Mouse (Mus musculus): Measurements from ENCODE around the gene Plcd3. TPM values are rescaled to one million over a fixed set of nuclear protein-coding genes. Genes with fewer than 3 reads are reported as not detected.

Gene Plcd3
- total and polyA plus RNA-seq, 3 experiments, result 13.7 to 22.3 (median 14.0) TPM

DNA sequence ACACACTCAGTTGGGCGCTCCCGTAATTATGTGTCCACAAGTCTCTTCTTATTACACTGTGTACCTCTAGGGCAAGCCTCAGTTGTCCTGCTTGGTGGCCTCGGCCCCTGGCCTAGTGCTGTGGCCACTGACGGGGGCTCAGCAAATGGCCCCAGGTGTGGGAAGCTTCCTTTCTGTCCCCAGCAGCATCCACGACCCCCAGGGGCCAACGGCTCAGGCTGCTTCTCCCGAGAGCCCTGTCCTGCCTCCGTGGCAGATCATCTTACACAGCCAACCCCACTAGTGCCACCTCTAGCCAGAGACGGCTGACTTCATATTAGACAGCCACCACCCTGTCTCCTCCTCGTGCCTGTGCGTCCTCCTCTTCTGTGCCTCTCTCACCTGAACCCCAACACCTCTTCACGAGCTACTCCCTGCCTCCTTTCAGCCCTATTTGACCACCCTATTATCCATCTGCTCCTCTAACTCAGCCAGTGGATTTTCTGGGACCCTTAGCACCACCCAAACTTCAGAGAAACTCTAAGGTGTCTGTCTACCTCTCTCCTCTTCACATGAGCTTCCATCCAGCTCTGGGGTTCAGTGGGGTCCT is 2.0 kb downstream of the Plcd3 start:
- Histone ChIP-seq H3K4me1 (ENCODE audit: control insufficient read depth, insufficient read depth, low read length) (peaks cover 22% of the 10 kb centered on the region), H3K27ac (peak overlapping the region; percentile 52), H3K4me3 (no peak overlapping the region), H3K27me3 (ENCODE audit: control insufficient read depth, insufficient read depth, low read length) (no peaks in the 10 kb centered on the region), H3K79me2 (replicated peaks; ENCODE audit: control insufficient read depth, insufficient read depth, low read length) (no peaks in the 10 kb centered on the region), H3K9ac (ENCODE audit: low read depth, low read length) (no peak overlapping the region), H3K36me3 (ENCODE audit: control insufficient read depth, insufficient read depth, low read length) (no peaks in the 10 kb centered on the region)
- TF ChIP-seq EP300 (IDR thresholded peaks at IDR 0.05; ENCODE audit: insufficient read depth, low read depth, low read length) (no peak), POLR2A (IDR thresholded peaks at IDR 0.05; ENCODE audit: insufficient read depth, low read depth, low read length) (no peak), CTCF (IDR thresholded peaks at IDR 0.05) (no peak)
- intact Hi-C loops (cut with DNase I), result no loop called here
- DNase-seq, result peak in 1 of 2 experiments; percentile 20
- 66% methylated on average over 12 of the region's 12 CpGs for WGBS

GRCm38 (mm10) chr11:103098531-103099190 is 2.8 kb downstream of the Plcd3 start:
- intact Hi-C loops (cut with DNase I), result no loop called here
- Histone ChIP-seq H3K36me3 (ENCODE audit: control insufficient read depth, insufficient read depth, low read length) (no peaks in the 10 kb centered on the region), H3K9ac (ENCODE audit: low read depth, low read length) (no peak overlapping the region), H3K27ac (peak overlapping the region; percentile 52), H3K4me1 (ENCODE audit: control insufficient read depth, insufficient read depth, low read length) (peaks cover 26% of the 10 kb centered on the region), H3K4me3 (no peak overlapping the region), H3K79me2 (replicated peaks; ENCODE audit: control insufficient read depth, insufficient read depth, low read length) (no peaks in the 10 kb centered on the region), H3K27me3 (ENCODE audit: control insufficient read depth, insufficient read depth, low read length) (no peaks in the 10 kb centered on the region)
- DNase-seq, result peak; percentile 51 to 60
- TF ChIP-seq EP300 (IDR thresholded peaks at IDR 0.05; ENCODE audit: insufficient read depth, low read depth, low read length) (0 out of 2 replicates have a peak, but pooled peaks have one; percentile 53), POLR2A (IDR thresholded peaks at IDR 0.05; ENCODE audit: insufficient read depth, low read depth, low read length) (no peak)
- 72% methylated on average over 11 of the region's 11 CpGs for WGBS

GRCm38 (mm10) chr11:103096979-103097894 is 4.2 kb downstream of the Plcd3 start:
- peak; percentile 56 to 60 for DNase-seq
- Histone ChIP-seq H3K36me3 (ENCODE audit: control insufficient read depth, insufficient read depth, low read length) (no peaks in the 10 kb centered on the region), H3K27me3 (ENCODE audit: control insufficient read depth, insufficient read depth, low read length) (no peaks in the 10 kb centered on the region), H3K79me2 (replicated peaks; ENCODE audit: control insufficient read depth, insufficient read depth, low read length) (no peaks in the 10 kb centered on the region), H3K9ac (ENCODE audit: low read depth, low read length) (no peak overlapping the region), H3K27ac (peak overlapping the region; percentile 72), H3K4me3 (no peak overlapping the region), H3K4me1 (ENCODE audit: control insufficient read depth, insufficient read depth, low read length) (peaks cover 28% of the 10 kb centered on the region)
- WGBS, result 18% methylated on average over 22 of the region's 22 CpGs
- intact Hi-C loops (cut with DNase I), result no loop called here
- peak; percentile 82; the same call in 1 of the 2 replicates for TF ChIP-seq EP300 (IDR thresholded peaks at IDR 0.05; ENCODE audit: insufficient read depth, low read depth, low read length)
- no peak for TF ChIP-seq POLR2A (IDR thresholded peaks at IDR 0.05; ENCODE audit: insufficient read depth, low read depth, low read length)
- TF ChIP-seq CTCF (IDR thresholded peaks at IDR 0.05), result no peak

- Histone ChIP-seq H3K36me3 (ENCODE audit: control insufficient read depth, insufficient read depth, low read length) (no peaks in the 10 kb centered on the region), H3K4me3 (no peak overlapping the region), H3K79me2 (replicated peaks; ENCODE audit: control insufficient read depth, insufficient read depth, low read length) (no peaks in the 10 kb centered on the region), H3K27me3 (ENCODE audit: control insufficient read depth, insufficient read depth, low read length) (no peaks in the 10 kb centered on the region), H3K9ac (ENCODE audit: low read depth, low read length) (no peak overlapping the region), H3K4me1 (ENCODE audit: control insufficient read depth, insufficient read depth, low read length) (peaks cover 27% of the 10 kb centered on the region), H3K27ac (peak overlapping the region; percentile 67)
- 62% methylated on average over 6 of the region's 6 CpGs for WGBS
- intact Hi-C loops (cut with DNase I), result no loop called here
- DNase-seq, result no peak
- TF ChIP-seq EP300 (IDR thresholded peaks at IDR 0.05; ENCODE audit: insufficient read depth, low read depth, low read length), result no peak
- TF ChIP-seq POLR2A (IDR thresholded peaks at IDR 0.05; ENCODE audit: insufficient read depth, low read depth, low read length), result no peak
- TF ChIP-seq CTCF (IDR thresholded peaks at IDR 0.05), result no peak
These were observed 5.7 kb downstream of the Plcd3 start for GRCm38 (mm10) chr11:103095801-103096200.

DNA sequence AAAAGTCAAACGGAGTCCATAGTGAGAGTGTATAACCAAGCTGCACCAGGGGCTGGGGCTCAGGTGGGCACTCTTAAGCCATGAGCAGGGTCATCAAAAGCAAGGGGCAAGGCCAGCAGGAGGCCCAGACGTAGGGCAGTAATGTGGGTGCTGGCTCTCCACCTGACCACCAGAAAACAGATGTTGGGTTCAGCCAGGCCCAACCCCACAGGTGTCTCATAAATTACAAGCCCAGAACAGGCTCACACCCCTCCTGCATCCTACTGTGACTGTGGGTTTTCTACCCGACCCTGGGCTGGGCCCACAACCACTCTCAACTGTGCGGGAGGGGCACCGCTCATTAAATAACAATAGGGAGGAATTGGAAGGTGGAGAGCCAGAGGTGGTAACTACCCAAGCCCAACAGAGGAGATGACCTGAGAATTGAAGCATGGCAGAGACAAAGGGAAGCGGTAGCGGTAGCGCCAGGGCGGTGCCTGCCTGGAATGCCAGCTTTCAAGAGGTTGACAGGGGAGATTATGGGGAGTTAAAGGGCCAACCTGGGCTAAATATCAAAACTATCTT is 6.3 kb downstream of the Plcd3 start:
- Histone ChIP-seq H3K4me3 (no peak overlapping the region), H3K79me2 (replicated peaks; ENCODE audit: control insufficient read depth, insufficient read depth, low read length) (no peaks in the 10 kb centered on the region), H3K4me1 (ENCODE audit: control insufficient read depth, insufficient read depth, low read length) (peaks cover 25% of the 10 kb centered on the region), H3K27me3 (ENCODE audit: control insufficient read depth, insufficient read depth, low read length) (no peaks in the 10 kb centered on the region), H3K36me3 (ENCODE audit: control insufficient read depth, insufficient read depth, low read length) (no peaks in the 10 kb centered on the region), H3K9ac (ENCODE audit: low read depth, low read length) (no peak overlapping the region), H3K27ac (peak overlapping the region; percentile 75)
- TF ChIP-seq POLR2A (IDR thresholded peaks at IDR 0.05; ENCODE audit: insufficient read depth, low read depth, low read length) (no peak), CTCF (IDR thresholded peaks at IDR 0.05) (no peak), EP300 (IDR thresholded peaks at IDR 0.05; ENCODE audit: insufficient read depth, low read depth, low read length) (no peak)
- no peak for DNase-seq
- WGBS, result 78% methylated on average over 9 of the region's 9 CpGs
- intact Hi-C loops (cut with DNase I), result no loop called here
